Mouse (Mus musculus) MEL (cell line): Measurements from ENCODE around the gene Nat9.

Experiments used
- CTCF ChIP-seq, 3 experiments: IDR thresholded peaks in 2 of 3; conservative IDR thresholded peaks in 1 of 3; 2 replicates each; pipeline ENCODE4 v1.5.1; 2011 to 2012; ENCODE audit warnings: low read length in 3 of 3, low read depth in 2 of 3, mild to moderate bottlenecking in 2 of 3, improper control_type of control experiment in 1 of 3, inconsistent platforms in 1 of 3, mixed read lengths in 1 of 3, moderate library complexity in 1 of 3; ENCODE audit not compliant: control insufficient read depth in 1 of 3, insufficient read depth in 1 of 3, poor library complexity in 1 of 3, severe bottlenecking in 1 of 3
- E2F4 ChIP-seq: IDR thresholded peaks from 2 replicates; pipeline ENCODE4 v1.6.1; 2011; ENCODE audit warnings: low read depth, low read length, improper control_type of control experiment, borderline replicate concordance
- MAZ ChIP-seq: IDR thresholded peaks from 2 replicates; pipeline ENCODE4 v1.6.1; 2012; ENCODE audit warnings: low read depth, mild to moderate bottlenecking, inconsistent platforms, low read length, improper control_type of control experiment
- MYC ChIP-seq: IDR thresholded peaks from 2 replicates; pipeline ENCODE4 v1.6.1; 2011; ENCODE audit warnings: low read depth, mild to moderate bottlenecking, low read length, improper control_type of control experiment, moderate library complexity
- POLR2A ChIP-seq, 2 experiments: IDR thresholded peaks; 2 replicates each; pipeline ENCODE4 v1.6.1; 2011 to 2012; ENCODE audit warnings: low read length in 2 of 2, mild to moderate bottlenecking in 2 of 2, control low read depth in 1 of 2, improper control_type of control experiment in 1 of 2, low read depth in 1 of 2, moderate library complexity in 1 of 2; ENCODE audit not compliant: control insufficient read depth in 1 of 2, insufficient read depth in 1 of 2, poor library complexity in 1 of 2
- POLR2AphosphoS2 ChIP-seq: IDR thresholded peaks from 2 replicates; pipeline ENCODE4 v1.6.1; 2011; ENCODE audit warnings: low read length, improper control_type of control experiment
- RCOR1 ChIP-seq: IDR thresholded peaks from 2 replicates; pipeline ENCODE4 v1.6.1; 2012; ENCODE audit warnings: low read depth, mild to moderate bottlenecking, inconsistent platforms, low read length, improper control_type of control experiment
- USF1 ChIP-seq: IDR thresholded peaks from 2 replicates; pipeline ENCODE4 v1.6.1; 2014; ENCODE audit warnings: low read depth, mild to moderate bottlenecking, inconsistent platforms, low read length, improper control_type of control experiment, moderate library complexity
- ZMIZ1 ChIP-seq: IDR thresholded peaks from 2 replicates; pipeline ENCODE4 v1.6.1; 2012; ENCODE audit warnings: low read depth, mild to moderate bottlenecking, inconsistent platforms, low read length, improper control_type of control experiment, moderate library complexity

- TF ChIP-seq POLR2AphosphoS2 (no peak), MAZ (no peak), MYC (no peak), E2F4 (no peak), ZMIZ1 (no peak), CTCF (IDR thresholded peaks at IDR 0.05 in 2 of 3, conservative IDR thresholded peaks at IDR 0.05 in 1 of 3; ENCODE audit: control insufficient read depth in 1 of 3, insufficient read depth in 1 of 3, low read depth in 2 of 3, low read length in 3 of 3, poor library complexity in 1 of 3, severe bottlenecking in 1 of 3) (no peak), USF1 (no peak), RCOR1 (no peak), POLR2A (IDR thresholded peaks at IDR 0.05; ENCODE audit: control insufficient read depth in 1 of 2, insufficient read depth in 1 of 2, low read depth in 1 of 2, low read length in 2 of 2, poor library complexity in 1 of 2) (no peak)
Measured at GRCm38 (mm10) chr11:115177559-115178195, 10.0 kb downstream of the Nat9 start.
